Mouse (Mus musculus) heart, postnatal 0 days (tissue): Measurements from ENCODE around the gene Vegfa. TPM values are rescaled to one million over a fixed set of nuclear protein-coding genes. Genes with fewer than 3 reads are reported as not detected.

ENCODE experiments used
- ATAC-seq: fragments of 200-750 bp; cut with Nextera tagmentation; 2 replicates; pipeline ENCODE4 v1.8.0; 2017; ENCODE audit warnings: low read depth, moderate number of reproducible peaks, moderate library complexity; ENCODE audit not compliant: insufficient read depth
- DNase-seq: peaks from one replicate; pipeline ENCODE4 v3.0.0-alpha.2; 2016; ENCODE audit warnings: low spot score
- H3K27ac ChIP-seq: fragments of 300-500 bp; sonication (generic); 2 replicates; pipeline ENCODE4 v1.5.1; 2014; ENCODE audit warnings: low read depth, mild to moderate bottlenecking
- H3K27me3 ChIP-seq: fragments of 300-500 bp; sonication (generic); 2 replicates; pipeline ENCODE4 v1.6.1; 2014; ENCODE audit warnings: low read length, mixed read lengths; ENCODE audit not compliant: control insufficient read depth, insufficient read depth
- H3K36me3 ChIP-seq: fragments of 300-500 bp; sonication (generic); replicated peaks from 2 replicates; pipeline ENCODE4 v1.6.1; 2014; ENCODE audit warnings: low read length, mixed read lengths; ENCODE audit not compliant: control insufficient read depth, insufficient read depth
- H3K4me1 ChIP-seq: fragments of 300-500 bp; sonication (generic); 2 replicates; pipeline ENCODE4 v1.6.1; 2014; ENCODE audit warnings: antibody characterized with exemption; ENCODE audit not compliant: control insufficient read depth, insufficient read depth
- H3K4me2 ChIP-seq: fragments of 300-500 bp; sonication (generic); 2 replicates; pipeline ENCODE4 v1.6.1; 2014; ENCODE audit warnings: low read depth, mild to moderate bottlenecking, low read length, moderate library complexity
- H3K4me3 ChIP-seq: fragments of 300-500 bp; sonication (generic); 2 replicates; pipeline ENCODE4 v1.5.1; 2014; ENCODE audit warnings: low read depth, low read length
- H3K9ac ChIP-seq: fragments of 300-500 bp; sonication (generic); replicated peaks from 2 replicates; pipeline ENCODE4 v1.6.1; 2014; ENCODE audit warnings: low read depth, low read length, mixed read lengths
- H3K9me3 ChIP-seq: fragments of 300-500 bp; sonication (generic); replicated peaks from 2 replicates; pipeline ENCODE4 v1.6.1; 2016; ENCODE audit warnings: low read length; ENCODE audit not compliant: control insufficient read depth
- CTCF ChIP-seq: IDR thresholded peaks from 2 replicates; pipeline ENCODE4 v1.5.1; 2016; ENCODE audit warnings: antibody characterized with exemption, control low read depth, low read depth
- EP300 ChIP-seq: IDR thresholded peaks from 2 replicates; pipeline ENCODE4 v1.6.1; 2016; ENCODE audit warnings: antibody characterized with exemption, low read depth
- WGBS: fragments of 180-500 bp; shearing (Covaris S2); extraction: QIAGEN DNeasy Blood & Tissue Kit; methylation state at CpG from one replicate; pipeline ENCODE4 v1.1.7; 2014; 5-methylcytosine and 5-hydroxymethylcytosine counted together
- polyA plus RNA-seq: library from polyadenylated mRNA; unstranded; fragments of >200 nt; fragmentation: Nextera tagmentation; extraction: Ambion mirVana; gene quantifications from 2 replicates; pipeline ENCODE4 v1.2.1, GENCODE M21; 2015
- total RNA-seq: library from RNA; depleted of rRNA; stranded (reverse); fragments of >200 nt; gene quantifications from 2 replicates; pipeline ENCODE4 v1.2.3, GENCODE M21; 2014; ENCODE audit warnings: low replicate concordance

Gene Vegfa
- total and polyA plus RNA-seq, 2 experiments from 2014 or later = 5.2 to 224 TPM

DNA sequence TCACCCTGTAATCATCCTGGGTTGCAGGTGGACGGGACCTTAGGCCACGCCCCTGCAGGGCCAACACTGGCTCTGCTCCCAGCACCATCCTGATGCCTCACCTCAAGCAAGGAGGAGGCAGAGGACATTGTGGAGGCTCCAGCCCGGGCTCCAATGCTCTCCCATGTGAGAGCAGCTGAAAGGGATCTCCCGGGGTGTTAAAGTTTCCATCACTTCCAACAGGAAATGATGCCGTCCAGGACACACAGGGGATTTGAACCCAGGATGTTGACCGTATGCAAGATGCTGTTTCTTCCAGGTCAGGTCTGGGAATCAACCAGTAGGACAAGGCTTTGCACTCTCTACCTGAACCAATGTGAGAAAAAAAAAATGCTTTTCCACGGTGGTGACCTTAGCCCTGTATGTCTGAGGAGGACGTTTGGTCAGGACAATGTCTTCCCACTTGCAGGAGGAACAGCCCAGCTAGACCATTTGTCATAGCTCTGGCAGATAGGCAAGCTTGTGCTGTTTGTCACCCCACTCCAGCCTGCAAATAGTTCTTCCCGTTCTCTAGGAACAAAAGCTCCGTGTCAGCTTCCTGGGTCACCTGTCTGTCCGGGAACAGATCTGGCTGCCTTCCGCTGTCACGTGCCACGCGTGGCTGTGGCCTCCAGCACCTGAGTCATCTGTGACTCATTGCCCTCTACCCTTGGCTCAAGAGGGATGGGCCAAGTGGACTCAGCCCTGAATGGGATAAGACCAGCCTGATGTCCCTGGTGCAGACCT is 28.3 kb downstream of the Vegfa start:
- no peak overlapping the region for H3K4me3 ChIP-seq
- H3K9ac ChIP-seq = no peak overlapping the region
- no peaks in the 10 kb centered on the region for H3K36me3 ChIP-seq
- TF ChIP-seq EP300 = no peak
- no peak for TF ChIP-seq CTCF
- H3K9me3 ChIP-seq = no peaks in the 10 kb centered on the region
- no peak overlapping the region for H3K27ac ChIP-seq
- DNase-seq (peak; percentile 19), ATAC-seq (peak; percentile 27; the same call in 1 of the 2 replicates)
- H3K27me3 ChIP-seq = no peaks in the 10 kb centered on the region
- H3K4me1 ChIP-seq = peaks cover 13% of the 10 kb centered on the region
- 49% methylated on average over 15 of the region's 15 CpGs for WGBS
- H3K4me2 ChIP-seq = no peak overlapping the region

DNA sequence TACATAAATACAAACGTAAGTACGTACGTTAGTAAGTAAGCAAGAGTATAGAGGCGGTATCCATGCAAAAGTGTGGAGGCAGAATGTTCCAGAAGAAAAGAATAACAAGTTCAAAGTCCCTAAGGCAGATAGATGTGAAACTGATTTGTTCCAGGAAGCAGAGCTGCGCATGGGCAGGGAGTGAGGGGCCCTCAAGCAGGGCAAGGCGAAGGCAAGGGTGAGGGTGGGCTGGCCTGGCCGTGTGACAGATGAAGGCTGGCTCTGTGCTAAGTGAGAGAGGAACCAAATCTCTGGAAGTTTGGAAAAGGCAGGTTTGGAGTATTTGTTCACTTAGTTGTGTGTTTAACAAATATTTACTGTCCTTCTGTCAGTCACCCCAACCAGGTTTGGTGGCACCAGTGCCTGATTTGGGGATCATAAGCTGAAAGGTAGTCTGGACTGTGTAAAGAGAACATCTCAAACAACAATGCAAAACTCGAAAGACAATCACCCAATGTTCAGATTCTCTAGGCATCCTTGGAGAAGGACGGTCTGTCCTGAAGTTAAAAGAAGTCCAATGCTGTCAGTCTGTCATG is 32.7 kb downstream of the Vegfa start:
- Histone ChIP-seq H3K9me3 (no peaks in the 10 kb centered on the region), H3K36me3 (no peaks in the 10 kb centered on the region), H3K9ac (no peak overlapping the region), H3K4me3 (no peak overlapping the region), H3K4me1 (peaks cover 9% of the 10 kb centered on the region), H3K27ac (no peak overlapping the region), H3K4me2 (no peak overlapping the region), H3K27me3 (no peaks in the 10 kb centered on the region)
- DNase-seq = no peak
- TF ChIP-seq EP300 (no peak), CTCF (no peak)
- ATAC-seq = no peak
- 83% methylated on average over 9 of the region's 9 CpGs for WGBS

GRCm38 (mm10) chr17:45998363-45998762 is 33.8 kb downstream of the Vegfa start:
- WGBS = 47% methylated on average over 6 of the region's 6 CpGs
- DNase-seq (no peak), ATAC-seq (no peak)
- Histone ChIP-seq H3K36me3 (no peaks in the 10 kb centered on the region), H3K27me3 (no peaks in the 10 kb centered on the region), H3K9me3 (no peaks in the 10 kb centered on the region), H3K9ac (no peak overlapping the region), H3K4me3 (no peak overlapping the region), H3K27ac (no peak overlapping the region), H3K4me2 (no peak overlapping the region), H3K4me1 (no peaks in the 10 kb centered on the region)
- TF ChIP-seq EP300 (no peak), CTCF (no peak)

DNA sequence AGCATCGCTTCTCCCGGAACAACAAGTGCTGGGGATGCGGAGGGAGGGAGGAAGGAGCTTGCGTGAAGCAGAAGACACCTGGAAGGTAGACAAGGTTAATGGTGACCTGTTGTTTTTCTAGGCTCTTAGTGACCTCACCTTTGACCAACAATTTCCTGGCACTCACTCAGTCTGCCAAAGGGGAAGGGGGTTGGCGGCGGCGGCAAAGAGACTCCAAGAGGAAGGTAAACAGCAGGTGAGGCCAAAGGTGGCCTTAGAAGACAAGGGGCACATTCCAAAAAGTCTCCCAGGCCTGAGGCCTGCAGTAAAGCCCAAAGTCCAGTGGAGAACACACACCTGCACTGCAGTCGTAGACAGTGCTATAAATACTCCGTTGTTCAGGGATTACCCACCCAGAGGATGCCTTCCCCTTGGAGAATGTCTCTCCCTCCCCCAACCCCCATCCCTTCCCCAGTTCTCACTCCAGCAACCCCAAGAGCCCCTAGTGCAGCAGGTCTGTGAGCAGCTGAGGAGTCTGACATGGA is 35.2 kb downstream of the Vegfa start:
- no peaks in the 10 kb centered on the region for H3K4me1 ChIP-seq
- H3K4me3 ChIP-seq = no peak overlapping the region
- no peak for ATAC-seq
- no peak overlapping the region for H3K27ac ChIP-seq
- H3K9me3 ChIP-seq = no peaks in the 10 kb centered on the region
- DNase-seq = no peak
- H3K27me3 ChIP-seq = no peaks in the 10 kb centered on the region
- H3K4me2 ChIP-seq = no peak overlapping the region
- H3K9ac ChIP-seq = no peak overlapping the region
- H3K36me3 ChIP-seq = no peaks in the 10 kb centered on the region
- WGBS = 78% methylated on average over 9 of the region's 9 CpGs
- no peak for TF ChIP-seq EP300
- no peak for TF ChIP-seq CTCF

DNA sequence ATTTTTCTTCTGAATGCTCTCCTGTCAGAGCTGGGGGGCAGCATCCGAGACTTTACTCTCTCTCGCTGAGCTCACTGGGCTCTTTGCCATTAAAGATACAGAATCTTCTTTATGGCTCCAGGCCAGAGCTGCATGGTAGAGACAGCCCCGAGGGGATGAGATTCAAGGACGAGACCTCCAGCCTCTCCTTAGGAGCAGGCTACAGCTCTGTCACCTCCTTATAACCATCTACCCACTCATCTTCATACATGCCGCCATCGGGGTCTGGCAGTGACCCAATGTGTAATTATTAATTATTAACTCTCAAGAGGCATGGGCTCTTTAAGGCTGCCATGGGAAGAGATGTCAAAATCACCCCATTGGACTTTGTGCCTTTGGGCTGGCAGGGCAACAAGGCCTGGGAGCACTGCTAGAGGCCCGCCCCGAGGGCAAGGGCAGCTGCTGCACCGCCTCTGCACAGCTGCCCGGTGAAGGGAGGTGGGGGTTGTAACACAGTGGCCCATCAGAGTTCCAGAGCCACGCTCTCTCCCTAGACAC is 37.8 kb downstream of the Vegfa start:
- no peaks in the 10 kb centered on the region for H3K36me3 ChIP-seq
- no peak overlapping the region for H3K4me2 ChIP-seq
- TF ChIP-seq CTCF = no peak
- DNase-seq (no peak), ATAC-seq (no peak)
- no peak overlapping the region for H3K27ac ChIP-seq
- no peaks in the 10 kb centered on the region for H3K9me3 ChIP-seq
- H3K9ac ChIP-seq = no peak overlapping the region
- 66% methylated on average over 11 of the region's 11 CpGs for WGBS
- no peak overlapping the region for H3K4me3 ChIP-seq
- no peaks in the 10 kb centered on the region for H3K27me3 ChIP-seq
- no peaks in the 10 kb centered on the region for H3K4me1 ChIP-seq

DNA sequence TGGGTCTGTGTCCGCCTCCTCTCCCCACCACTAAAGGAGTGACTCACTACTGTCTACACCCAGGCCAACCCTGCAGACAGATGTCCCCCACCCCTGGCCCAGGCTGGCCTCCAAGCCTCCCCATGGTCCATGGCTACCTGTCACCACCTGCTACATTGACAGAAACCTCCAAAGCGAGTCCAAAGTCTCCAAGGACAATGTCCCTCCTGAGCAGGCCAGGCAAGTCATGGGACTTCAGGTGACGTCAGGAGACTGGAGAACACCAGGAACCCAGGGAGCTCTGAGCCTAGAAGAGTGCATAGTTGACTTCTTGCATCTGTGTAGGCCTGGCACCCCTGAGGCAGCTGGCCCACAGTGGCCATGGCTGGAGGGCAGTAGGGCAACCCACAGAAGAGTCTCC is 45.3 kb downstream of the Vegfa start:
- Histone ChIP-seq H3K4me1 (no peaks in the 10 kb centered on the region), H3K27ac (no peak overlapping the region), H3K27me3 (no peaks in the 10 kb centered on the region), H3K9me3 (no peaks in the 10 kb centered on the region), H3K36me3 (no peaks in the 10 kb centered on the region), H3K4me3 (no peak overlapping the region), H3K9ac (no peak overlapping the region), H3K4me2 (no peak overlapping the region)
- TF ChIP-seq EP300 = no peak
- no peak for TF ChIP-seq CTCF
- DNase-seq (no peak), ATAC-seq (no peak)
- WGBS = 79% methylated on average over 3 of the region's 3 CpGs
